Mouse (Mus musculus) hindlimb bud, embryonic 11.5 days (tissue): Measurements from ENCODE around the gene Hbb-bs.
"Not testable (repeated sequence)": the region's sequence is repeated elsewhere in the genome, so short reads cannot be mapped to it uniquely, and the experiment has no call there.

Experiments used
- DNase-seq: peaks from one replicate; pipeline ENCODE4 v3.0.0-alpha.2; 2012; ENCODE audit warnings: low read depth, low spot score; ENCODE audit errors: extremely low spot score

Hbb-bs gene

DNA sequence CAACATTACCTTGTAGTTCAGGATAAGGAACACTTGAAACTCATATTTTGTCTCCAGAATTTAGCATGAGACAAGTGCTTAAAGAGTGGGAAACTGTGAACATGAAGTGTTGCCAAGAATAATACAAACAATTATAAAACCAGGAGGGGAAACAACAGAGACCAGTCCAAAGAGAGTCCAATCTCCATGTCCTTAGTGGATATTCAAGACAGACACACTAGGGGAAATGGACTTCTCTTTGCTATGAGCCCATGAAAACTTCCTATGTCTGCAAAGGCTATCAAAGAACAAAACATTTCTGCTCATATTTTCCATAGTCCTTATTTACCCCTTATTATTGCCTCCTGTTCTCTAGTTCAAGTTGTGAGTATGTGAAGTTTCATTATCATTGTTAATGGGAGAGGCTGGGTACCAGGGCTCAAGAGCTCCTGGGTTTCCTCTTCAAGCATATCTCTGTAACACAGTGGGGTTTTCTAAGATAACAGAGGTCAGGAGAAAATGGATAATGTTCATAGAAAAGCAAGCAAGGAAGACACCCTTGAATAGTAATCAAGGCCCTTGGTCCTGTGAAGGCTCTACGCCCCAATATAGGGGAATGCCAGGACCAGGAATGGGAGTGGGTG is 16.6 kb downstream of the Hbb-bs start:
- no peak for DNase-seq

DNA sequence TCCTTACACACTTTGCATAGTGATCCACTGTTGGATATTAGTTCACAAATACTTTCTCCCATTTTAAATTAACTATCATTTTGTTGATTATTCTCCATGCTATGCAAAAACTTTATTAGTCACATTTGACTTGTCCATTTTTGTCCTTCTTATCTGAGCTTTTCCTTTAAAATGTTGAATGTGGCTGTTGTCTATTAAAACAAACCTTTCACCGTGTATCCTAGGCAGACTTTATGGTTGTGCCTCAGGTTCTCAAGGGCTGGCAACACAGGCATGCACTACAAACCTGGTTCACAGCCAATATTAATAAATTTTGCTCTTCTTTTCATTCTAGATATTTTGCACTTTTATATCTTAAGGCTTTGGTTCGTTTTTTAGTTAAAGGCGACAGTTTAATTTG is 17.1 kb downstream of the Hbb-bs start:
- DNase-seq, result no peak

DNA sequence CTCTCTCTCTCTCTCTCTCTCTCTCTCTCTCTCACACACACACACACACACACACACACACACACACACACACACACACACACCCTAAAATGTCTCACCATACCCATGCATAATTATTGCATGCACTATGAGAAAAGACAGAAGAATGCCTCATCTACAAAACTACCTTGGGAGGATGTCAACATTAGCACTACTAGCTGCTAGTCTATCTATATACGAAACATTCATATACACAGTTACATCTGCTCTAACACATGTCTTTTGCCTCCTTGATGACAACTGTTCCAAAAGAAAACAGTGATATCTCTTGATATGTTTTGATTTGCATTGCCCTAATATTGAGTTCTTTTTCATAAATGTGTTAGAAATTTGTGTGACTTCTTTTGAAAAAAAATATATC is 17.6 kb downstream of the Hbb-bs start:
- DNase-seq, result no peak

DNA sequence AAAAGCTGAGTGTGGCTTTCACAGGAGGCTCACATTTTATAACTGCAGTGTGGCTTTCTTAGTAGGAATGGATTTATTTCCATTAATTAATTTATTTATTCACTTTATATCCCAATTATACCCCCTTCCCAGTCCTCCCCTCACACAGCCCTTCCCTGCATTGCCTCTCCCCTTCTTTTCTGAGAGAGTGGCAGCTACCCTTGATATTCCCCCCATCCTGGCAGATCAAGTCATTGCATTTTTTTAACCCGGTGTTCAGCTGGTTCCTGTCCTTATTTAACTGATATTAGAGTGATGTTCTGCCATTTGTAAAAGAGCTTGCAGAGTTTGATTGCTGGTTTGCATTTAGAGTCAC is 18.1 kb downstream of the Hbb-bs start:
- no peak for DNase-seq

DNA sequence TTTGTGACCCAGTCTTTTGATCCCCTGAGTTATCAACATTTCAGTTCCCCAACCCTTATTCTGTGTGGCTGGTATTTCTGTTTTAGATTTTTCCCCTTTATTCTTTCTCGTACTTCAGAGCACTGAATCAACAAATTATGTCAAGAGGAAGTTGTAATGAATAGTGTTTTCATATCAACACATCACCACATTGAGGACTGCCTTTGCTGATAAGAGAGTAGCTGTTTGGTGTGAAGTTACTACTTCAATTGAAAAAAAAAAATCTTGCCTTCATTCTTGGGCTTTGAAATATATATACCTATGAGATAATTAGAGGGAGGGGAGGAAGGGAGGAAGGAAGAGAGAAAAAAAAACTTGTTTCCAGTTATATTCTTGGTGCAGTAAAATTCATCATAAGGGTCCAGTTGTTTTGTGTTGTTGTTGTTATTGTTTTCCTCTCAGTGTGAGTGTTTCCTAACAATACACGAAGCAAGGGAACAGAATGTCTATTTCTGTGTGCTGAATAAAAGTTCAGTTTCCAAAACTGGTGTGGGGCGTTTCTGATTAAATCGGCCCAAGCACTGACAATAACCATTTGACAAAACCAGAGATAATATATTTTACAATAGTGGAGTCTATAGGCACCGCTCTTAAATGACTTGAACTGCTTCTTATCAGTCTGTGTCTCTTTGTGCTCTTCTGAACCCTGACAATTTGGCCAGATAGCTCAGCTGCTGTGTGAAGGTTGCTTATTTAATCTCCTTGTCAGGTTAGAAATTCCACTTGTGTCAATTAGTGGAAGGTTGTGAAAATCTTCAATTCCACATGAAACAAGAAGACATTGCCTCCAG is 18.7 kb downstream of the Hbb-bs start:
- DNase-seq, result no peak

DNA sequence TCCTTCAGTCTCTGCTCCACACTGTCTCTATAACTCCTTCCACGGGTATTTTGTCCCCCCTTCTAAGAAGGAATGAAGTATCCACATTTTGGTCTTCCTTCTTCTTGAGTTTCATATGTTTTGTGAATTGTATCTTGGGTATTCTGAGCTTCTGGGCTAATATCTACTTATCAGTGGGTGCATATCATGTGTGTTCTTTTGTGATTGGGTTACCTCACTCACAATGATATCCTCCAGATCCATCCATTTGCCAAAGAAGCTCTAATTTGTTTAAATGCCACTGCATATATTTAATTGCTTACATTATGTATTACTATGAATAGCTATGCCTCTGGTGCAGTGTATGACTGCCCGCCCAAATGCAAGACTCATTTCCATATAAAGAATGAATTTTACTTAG is 19.8 kb downstream of the Hbb-bs start:
- DNase-seq, result not testable (repeated sequence)

- peak; percentile 30 for DNase-seq
Measured at GRCm38 (mm10) chr7:103806856-103807255, 21.0 kb downstream of the Hbb-bs start.

DNA sequence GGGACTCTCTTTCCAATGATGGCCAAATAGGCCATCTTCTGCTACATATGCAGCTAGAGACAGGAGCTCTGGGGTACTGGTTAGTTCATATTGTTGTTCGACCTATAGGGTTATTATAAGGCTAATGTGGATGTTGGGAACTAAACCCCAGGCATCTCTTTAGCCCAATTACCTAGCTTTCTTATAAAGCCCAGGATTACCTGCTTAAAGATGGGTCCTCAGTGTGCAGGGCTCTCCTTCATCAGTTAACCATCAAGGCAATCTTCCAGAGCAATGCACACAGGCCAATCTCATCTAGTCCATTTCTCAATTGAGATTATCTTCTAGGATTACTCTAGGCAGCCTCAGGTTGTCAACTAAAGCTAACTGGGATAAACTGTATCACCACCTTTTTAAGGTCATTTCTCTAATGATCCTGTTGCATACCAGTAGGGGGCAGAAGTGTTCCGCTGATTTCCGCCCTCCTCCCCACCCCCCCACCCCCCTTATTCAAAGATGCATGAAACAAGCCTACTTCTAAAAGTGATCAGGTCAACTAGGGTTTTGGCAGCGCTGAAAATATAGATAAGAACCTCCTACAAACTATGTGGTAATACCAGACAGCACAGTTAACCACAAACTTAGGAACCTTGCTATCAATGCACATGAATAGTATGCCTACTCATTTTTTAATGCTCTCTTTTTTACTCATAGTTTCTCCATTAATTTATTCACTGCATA is 35.1 kb downstream of the Hbb-bs start:
- no peak for DNase-seq

DNA sequence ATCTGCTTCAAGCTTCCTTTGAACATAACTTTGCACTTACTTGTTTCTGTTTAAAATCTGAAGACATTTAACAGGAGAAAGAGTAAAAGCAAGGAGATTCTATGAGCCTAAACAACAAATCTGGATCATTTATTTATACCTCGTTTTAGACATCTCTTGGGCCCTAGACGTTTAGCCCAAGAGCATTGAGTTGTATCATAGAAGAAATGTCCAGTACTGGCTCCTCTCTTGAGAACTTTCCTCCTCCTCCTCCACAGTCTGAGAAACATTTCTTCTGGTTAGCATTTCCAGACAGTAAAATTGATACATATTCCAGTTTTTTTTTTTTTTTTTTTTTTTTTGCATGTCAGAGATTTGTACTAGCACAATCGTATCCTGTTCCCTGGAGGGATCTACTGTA is 36.2 kb downstream of the Hbb-bs start, which contains the start of gene Olfr67:
Olfr67 (minus strand) TSS at position 101 of the 400 bp plus-strand sequence.
- DNase-seq, result no peak

GRCm38 (mm10) chr7:103779598-103779997 is 48.3 kb downstream of the Hbb-bs start, which contains the start of gene Olfr68:
TSS of gene Olfr68 (minus strand) at chr7:103779698.
- no peak for DNase-seq

DNA sequence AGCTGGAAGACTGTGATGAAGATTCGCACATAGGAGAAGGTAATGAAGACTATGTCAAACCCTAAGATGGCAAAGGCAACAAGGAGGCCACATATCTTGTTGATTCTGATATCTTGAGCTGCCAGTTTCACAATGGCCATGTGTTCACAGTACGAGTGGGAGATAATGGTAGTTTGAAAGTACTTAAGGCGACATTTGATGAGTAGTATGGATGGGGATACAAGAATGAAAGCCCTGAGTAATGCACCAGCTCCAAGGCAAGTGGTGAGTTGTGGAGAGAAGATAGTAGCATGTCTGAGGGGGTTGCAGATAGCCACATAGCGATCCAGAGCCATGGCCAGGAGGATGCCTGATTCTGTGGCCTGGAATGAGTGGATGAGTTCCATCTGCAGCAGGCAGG is 50.2 kb downstream of the Hbb-bs start:
- not testable (repeated sequence) for DNase-seq
